Mouse (Mus musculus) neural tube, embryonic 11.5 days (tissue): ENCODE data around the gene Scfd2. TPM values are rescaled to one million over a fixed set of nuclear protein-coding genes. Genes with fewer than 3 reads are reported as not detected.

ENCODE experiments used
- ATAC-seq: fragments of 200-750 bp; cut with Nextera tagmentation; 2 replicates; pipeline ENCODE4 v1.8.0; 2017; ENCODE audit warnings: moderate number of reproducible peaks, mild to moderate bottlenecking, moderate TSS enrichment, moderate library complexity; ENCODE audit not compliant: insufficient read depth, low FRiP score, low TSS enrichment
- DNase-seq: peaks from one replicate; pipeline ENCODE4 v3.0.0-alpha.2; 2015; ENCODE audit warnings: low spot score
- H3K27ac ChIP-seq: fragments of 300-500 bp; sonication (generic); 2 replicates; pipeline ENCODE4 v1.5.1; 2014; ENCODE audit warnings: low read depth, mild to moderate bottlenecking, low read length
- H3K27me3 ChIP-seq: fragments of 300-500 bp; sonication (generic); 2 replicates; pipeline ENCODE4 v1.6.1; 2014; ENCODE audit warnings: mild to moderate bottlenecking, low read length, mixed read lengths; ENCODE audit not compliant: control insufficient read depth, insufficient read depth
- H3K36me3 ChIP-seq: fragments of 300-500 bp; sonication (generic); 2 replicates; pipeline ENCODE4 v1.6.1; 2014; ENCODE audit warnings: mild to moderate bottlenecking, low read length, moderate library complexity, mixed read lengths; ENCODE audit not compliant: control insufficient read depth, insufficient read depth
- H3K4me1 ChIP-seq: fragments of 300-500 bp; sonication (generic); 2 replicates; pipeline ENCODE4 v1.6.1; 2014; ENCODE audit warnings: low read length, mixed read lengths; ENCODE audit not compliant: control insufficient read depth, insufficient read depth
- H3K4me2 ChIP-seq: fragments of 300-500 bp; sonication (generic); 2 replicates; pipeline ENCODE4 v1.6.1; 2014; ENCODE audit warnings: low read depth, mild to moderate bottlenecking, moderate library complexity
- H3K4me3 ChIP-seq: fragments of 300-500 bp; sonication (generic); 2 replicates; pipeline ENCODE4 v1.5.1; 2014; ENCODE audit warnings: low read depth, low read length
- H3K9ac ChIP-seq: fragments of 300-500 bp; sonication (generic); 2 replicates; pipeline ENCODE4 v1.6.1; 2014; ENCODE audit warnings: mild to moderate bottlenecking, low read length
- H3K9me3 ChIP-seq: fragments of 300-500 bp; sonication (generic); 2 replicates; pipeline ENCODE4 v1.6.1; 2016; ENCODE audit warnings: low read length; ENCODE audit not compliant: control insufficient read depth
- WGBS: fragments of 180-500 bp; shearing (Covaris S2); extraction: QIAGEN DNeasy Blood & Tissue Kit; methylation state at CpG from one replicate; pipeline ENCODE4 v1.1.7; 2014; 5-methylcytosine and 5-hydroxymethylcytosine counted together
- polyA plus RNA-seq: library from polyadenylated mRNA; unstranded; fragments of >200 nt; fragmentation: Nextera tagmentation; extraction: Ambion mirVana; gene quantifications from 2 replicates; pipeline ENCODE4 v1.2.1, GENCODE M21; 2014

Gene Scfd2
- polyA plus RNA-seq, 1 experiment from 2014 or later: 14.7 TPM

DNA sequence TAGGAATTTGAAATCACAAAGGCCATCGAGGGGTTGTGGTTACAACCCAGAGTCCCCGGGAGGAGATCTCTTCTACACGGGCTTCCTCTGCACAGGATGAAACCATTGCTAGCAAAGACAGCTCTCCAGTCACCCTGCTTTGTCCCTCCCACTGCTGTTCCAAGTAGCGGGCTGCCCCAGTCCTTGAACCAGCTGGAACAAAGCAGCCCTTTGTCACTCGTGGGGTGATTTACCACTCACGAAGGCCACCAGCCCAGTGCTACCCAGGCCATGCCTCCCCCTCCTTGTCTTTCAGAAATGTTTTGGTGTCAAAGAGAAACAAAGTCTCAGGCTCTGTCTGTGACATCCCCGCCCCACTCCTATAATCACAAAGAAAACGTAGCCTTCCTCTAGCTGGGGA lies 326.1 kb downstream of the Scfd2 start:
- Histone ChIP-seq H3K9me3 (0 out of 2 replicates have a peak, but pooled peaks cover 2% of the 10 kb centered on the region), H3K36me3 (peaks cover 2% of the 10 kb centered on the region; the same call in 1 of the 2 replicates), H3K4me2 (no peak overlapping the region), H3K9ac (no peak overlapping the region), H3K27ac (no peak overlapping the region), H3K4me3 (no peak overlapping the region), H3K4me1 (peaks cover 8% of the 10 kb centered on the region), H3K27me3 (no peaks in the 10 kb centered on the region)
- peak; percentile 44 for DNase-seq
- peak; percentile 90 for ATAC-seq
- 18% methylated on average over 8 of the region's 8 CpGs for WGBS

DNA sequence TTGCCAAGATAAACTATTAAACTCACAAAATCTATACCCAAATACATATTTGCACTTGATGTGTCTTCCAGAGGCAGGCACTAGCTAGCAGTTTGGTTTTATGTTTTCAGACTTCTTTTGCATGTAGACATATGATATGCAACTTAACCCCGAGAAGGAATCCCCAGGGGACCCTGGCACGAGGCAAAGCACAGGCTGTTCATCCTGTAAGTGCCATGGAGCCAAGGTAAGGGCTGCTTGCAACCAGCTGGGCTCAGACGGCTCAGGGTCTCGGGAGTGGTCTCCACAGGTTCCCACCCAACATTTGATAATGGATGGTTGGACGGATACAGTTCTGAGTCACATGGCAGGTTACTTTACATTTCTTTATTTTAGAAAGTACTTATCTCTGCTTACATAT lies 327.1 kb downstream of the Scfd2 start:
- Histone ChIP-seq H3K9me3 (0 out of 2 replicates have a peak, but pooled peaks cover 2% of the 10 kb centered on the region), H3K9ac (no peak overlapping the region), H3K36me3 (peaks cover 6% of the 10 kb centered on the region; the same call in 1 of the 2 replicates), H3K4me2 (no peak overlapping the region), H3K27me3 (no peaks in the 10 kb centered on the region), H3K27ac (no peak overlapping the region), H3K4me3 (no peak overlapping the region), H3K4me1 (peaks cover 8% of the 10 kb centered on the region)
- WGBS: 62% methylated on average over 5 of the region's 5 CpGs
- no peak for DNase-seq
- no peak for ATAC-seq

DNA sequence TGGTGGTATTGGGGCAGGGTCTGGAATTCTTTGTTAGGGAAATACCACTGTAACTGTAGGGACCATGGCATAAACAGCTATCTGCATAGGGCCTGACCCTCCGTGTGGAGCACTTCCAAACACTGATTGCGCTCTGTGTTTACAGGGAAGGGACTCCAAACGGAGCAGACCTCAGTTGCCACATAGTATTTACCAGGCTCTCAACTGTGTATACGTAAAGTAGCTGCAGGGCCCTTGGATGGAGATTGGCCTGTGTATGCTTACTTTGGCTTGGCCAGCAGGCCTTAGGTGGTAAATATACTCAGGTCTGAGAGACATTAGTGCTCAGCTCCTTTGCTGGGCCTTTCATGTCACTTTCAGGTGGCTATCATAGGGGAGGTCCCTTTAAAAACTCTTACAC lies 329.0 kb downstream of the Scfd2 start:
- 0 out of 2 replicates have a peak, but pooled peaks cover 2% of the 10 kb centered on the region for H3K9me3 ChIP-seq
- no peak overlapping the region for H3K4me2 ChIP-seq
- no peaks in the 10 kb centered on the region for H3K27me3 ChIP-seq
- H3K4me3 ChIP-seq: no peak overlapping the region
- DNase-seq (no peak), ATAC-seq (no peak)
- no peak overlapping the region for H3K9ac ChIP-seq
- peaks cover 18% of the 10 kb centered on the region for H3K4me1 ChIP-seq
- no peak overlapping the region for H3K27ac ChIP-seq
- H3K36me3 ChIP-seq: peaks cover 14% of the 10 kb centered on the region
- WGBS: 88% methylated on average over 4 of the region's 4 CpGs

GRCm38 (mm10) chr5:74201570-74202357 lies 329.8 kb downstream of the Scfd2 start:
- Histone ChIP-seq H3K4me2 (no peak overlapping the region), H3K9ac (no peak overlapping the region), H3K27ac (no peak overlapping the region), H3K9me3 (0 out of 2 replicates have a peak, but pooled peaks cover 2% of the 10 kb centered on the region), H3K4me1 (peaks cover 19% of the 10 kb centered on the region), H3K4me3 (no peak overlapping the region), H3K27me3 (no peaks in the 10 kb centered on the region), H3K36me3 (peaks cover 14% of the 10 kb centered on the region)
- WGBS: 43% methylated on average over 10 of the region's 10 CpGs
- peak; percentile 33 for DNase-seq
- no peak for ATAC-seq

- Histone ChIP-seq H3K9me3 (0 out of 2 replicates have a peak, but pooled peaks cover 2% of the 10 kb centered on the region), H3K4me3 (no peak overlapping the region), H3K27me3 (no peaks in the 10 kb centered on the region), H3K4me1 (peaks cover 19% of the 10 kb centered on the region), H3K4me2 (no peak overlapping the region), H3K36me3 (peaks cover 14% of the 10 kb centered on the region), H3K9ac (no peak overlapping the region), H3K27ac (no peak overlapping the region)
- 89% methylated on average over 8 of the region's 8 CpGs for WGBS
- no peak for ATAC-seq
- DNase-seq: no peak
Observed at GRCm38 (mm10) chr5:74200481-74200880, 331.1 kb downstream of the Scfd2 start.

DNA sequence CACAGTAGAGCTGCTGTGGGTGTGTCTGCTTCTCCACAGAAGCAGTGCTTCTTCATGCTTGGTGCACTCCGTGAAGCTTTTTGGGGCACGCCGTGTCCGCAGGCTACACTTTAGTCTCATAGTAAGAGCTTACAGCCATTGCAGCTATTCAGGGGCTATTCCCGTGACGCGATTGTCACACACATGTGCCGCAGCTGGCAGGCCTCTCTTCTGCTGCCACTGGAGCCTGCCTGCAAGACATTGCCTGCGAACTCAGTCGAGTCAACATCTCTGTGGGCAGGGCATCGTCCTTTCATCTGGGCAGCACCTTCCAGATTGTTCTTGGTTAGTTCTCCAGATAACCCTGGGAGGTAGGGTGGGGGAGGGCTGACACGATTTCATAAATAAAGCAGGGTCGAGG lies 331.8 kb downstream of the Scfd2 start:
- H3K4me1 ChIP-seq: peaks cover 17% of the 10 kb centered on the region
- no peak overlapping the region for H3K27ac ChIP-seq
- peaks cover 14% of the 10 kb centered on the region for H3K36me3 ChIP-seq
- H3K4me2 ChIP-seq: no peak overlapping the region
- H3K9me3 ChIP-seq: 0 out of 2 replicates have a peak, but pooled peaks cover 2% of the 10 kb centered on the region
- no peaks in the 10 kb centered on the region for H3K27me3 ChIP-seq
- DNase-seq: no peak
- no peak for ATAC-seq
- no peak overlapping the region for H3K9ac ChIP-seq
- 75% methylated on average over 13 of the region's 13 CpGs for WGBS
- H3K4me3 ChIP-seq: no peak overlapping the region

DNA sequence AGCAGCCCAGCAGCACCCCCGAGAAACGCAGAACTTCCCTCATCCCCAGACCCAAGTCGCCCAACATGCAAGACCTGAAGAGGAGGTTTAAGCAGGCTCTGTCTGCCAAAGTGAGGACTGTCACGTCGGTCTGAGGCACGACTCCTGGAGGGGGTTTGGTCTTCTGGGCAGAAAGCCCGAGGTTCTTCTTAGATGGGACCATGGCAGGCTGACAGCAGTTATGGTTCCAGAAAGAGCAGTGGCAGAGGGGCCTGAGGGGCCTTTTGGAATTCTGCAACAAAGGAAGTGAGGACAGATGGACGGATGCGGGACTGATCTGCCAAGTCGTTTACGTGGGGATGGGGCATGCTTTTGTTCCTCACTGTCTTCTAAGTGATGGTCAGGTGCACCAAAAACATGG lies 333.1 kb downstream of the Scfd2 start:
- Histone ChIP-seq H3K27ac (no peak overlapping the region), H3K4me3 (no peak overlapping the region), H3K4me2 (peak overlapping the region; percentile 15; the same call in 1 of the 2 replicates), H3K27me3 (no peaks in the 10 kb centered on the region), H3K9ac (no peak overlapping the region), H3K9me3 (no peaks in the 10 kb centered on the region), H3K4me1 (peaks cover 27% of the 10 kb centered on the region), H3K36me3 (peaks cover 12% of the 10 kb centered on the region)
- no peak for ATAC-seq
- DNase-seq: no peak
- 79% methylated on average over 11 of the region's 11 CpGs for WGBS

- no peak overlapping the region for H3K9ac ChIP-seq
- 76% methylated on average over 22 of the region's 22 CpGs for WGBS
- DNase-seq (no peak), ATAC-seq (no peak)
- peak overlapping the region; percentile 15 for H3K4me2 ChIP-seq
- no peak overlapping the region for H3K27ac ChIP-seq
- H3K4me1 ChIP-seq: peaks cover 27% of the 10 kb centered on the region
- H3K9me3 ChIP-seq: no peaks in the 10 kb centered on the region
- H3K27me3 ChIP-seq: no peaks in the 10 kb centered on the region
- peaks cover 12% of the 10 kb centered on the region for H3K36me3 ChIP-seq
- H3K4me3 ChIP-seq: no peak overlapping the region
Observed at GRCm38 (mm10) chr5:74197541-74198330, 333.8 kb downstream of the Scfd2 start.
